Mouse (Mus musculus): ENCODE results near the gene Cacna1e. TPM values are rescaled to one million over a fixed set of nuclear protein-coding genes. Genes with fewer than 3 reads are reported as not detected.

Gene Cacna1e
- polyA plus RNA-seq, 1 experiment from 2014 or later = 1.8 TPM

- no peaks in the 10 kb centered on the region for H3K36me3 ChIP-seq
- 80% methylated on average over 2 of the region's 2 CpGs for WGBS
- ATAC-seq (ENCODE audit: insufficient number of reproducible peaks, insufficient read depth, low FRiP score, low TSS enrichment) = no peak
- no peak overlapping the region for H3K27ac ChIP-seq
- H3K27me3 ChIP-seq = no peaks in the 10 kb centered on the region
- no peak overlapping the region for H3K4me3 ChIP-seq
- H3K9ac ChIP-seq = no peak overlapping the region
- no peak overlapping the region for H3K4me2 ChIP-seq (replicated peaks)
- no peaks in the 10 kb centered on the region for H3K4me1 ChIP-seq
- no peaks in the 10 kb centered on the region for H3K9me3 ChIP-seq
Observed at GRCm38 (mm10) chr1:154409051-154409450, 475.2 kb downstream of the Cacna1e start.

GRCm38 (mm10) chr1:154391979-154392378 is 492.3 kb downstream of the Cacna1e start:
- ATAC-seq (ENCODE audit: insufficient number of reproducible peaks, insufficient read depth, low FRiP score, low TSS enrichment) = no peak
- no peak overlapping the region for H3K9ac ChIP-seq
- WGBS = 84% methylated on average over 6 of the region's 6 CpGs
- no peaks in the 10 kb centered on the region for H3K36me3 ChIP-seq
- H3K4me1 ChIP-seq = no peaks in the 10 kb centered on the region
- no peak overlapping the region for H3K4me3 ChIP-seq
- H3K27ac ChIP-seq = no peak overlapping the region
- H3K4me2 ChIP-seq (replicated peaks) = no peak overlapping the region
- no peaks in the 10 kb centered on the region for H3K9me3 ChIP-seq
- H3K27me3 ChIP-seq = no peaks in the 10 kb centered on the region

Other genes with a start within 250 kb of the Cacna1e start
- 17.3 and 19.9 TPM in 2 replicates for gene Ier5, start 215.1 kb upstream of the Cacna1e start, polyA plus RNA-seq (2016; fragmentation: Nextera tagmentation; extraction: Ambion mirVana)

Data from embryonic facial prominence, embryonic 12.5 days (tissue).